Mouse (Mus musculus) heart, embryonic 16.5 days (tissue): ENCODE data around the gene Gm13030. TPM values are rescaled to one million over a fixed set of nuclear protein-coding genes. Genes with fewer than 3 reads are reported as not detected.
"Not testable (repeated sequence)": the region's sequence is repeated elsewhere in the genome, so short reads cannot be mapped to it uniquely, and the experiment has no call there.

Experiments
- ATAC-seq: fragments of 200-750 bp; cut with Nextera tagmentation; replicated peaks from 2 replicates; pipeline ENCODE4 v1.8.0; 2017; ENCODE audit warnings: moderate number of reproducible peaks; ENCODE audit not compliant: insufficient read depth, low FRiP score; ENCODE audit errors: extremely low read depth
- H3K27ac ChIP-seq: fragments of 300-500 bp; sonication (generic); 2 replicates; pipeline ENCODE4 v1.5.1; 2014; ENCODE audit warnings: mild to moderate bottlenecking, low read length, control low read depth, moderate library complexity
- H3K27me3 ChIP-seq: fragments of 300-500 bp; sonication (generic); 2 replicates; pipeline ENCODE4 v1.6.1; 2014; ENCODE audit warnings: low read length, mixed read lengths; ENCODE audit not compliant: control insufficient read depth, insufficient read depth
- H3K36me3 ChIP-seq: fragments of 300-500 bp; sonication (generic); 2 replicates; pipeline ENCODE4 v1.6.1; 2014; ENCODE audit not compliant: control insufficient read depth, insufficient read depth
- H3K4me1 ChIP-seq: fragments of 300-500 bp; sonication (generic); 2 replicates; pipeline ENCODE4 v1.6.1; 2014; ENCODE audit warnings: low read length, mixed read lengths; ENCODE audit not compliant: control insufficient read depth, insufficient read depth
- H3K4me2 ChIP-seq: fragments of 300-500 bp; sonication (generic); 2 replicates; pipeline ENCODE4 v1.6.1; 2014; ENCODE audit warnings: low read depth, mild to moderate bottlenecking, control low read depth, low read length
- H3K4me3 ChIP-seq: fragments of 300-500 bp; sonication (generic); 2 replicates; pipeline ENCODE4 v1.5.1; 2014; ENCODE audit warnings: mild to moderate bottlenecking, control low read depth, low read length
- H3K9ac ChIP-seq: fragments of 300-500 bp; sonication (generic); 2 replicates; pipeline ENCODE4 v1.6.1; 2014; ENCODE audit warnings: low read length, control low read depth
- H3K9me3 ChIP-seq: fragments of 300-500 bp; sonication (generic); replicated peaks from 2 replicates; pipeline ENCODE4 v1.6.1; 2016; ENCODE audit warnings: low read length; ENCODE audit not compliant: control insufficient read depth
- WGBS: fragments of 180-500 bp; shearing (Covaris S2); extraction: QIAGEN DNeasy Blood & Tissue Kit; methylation state at CpG from one replicate; pipeline ENCODE4 v1.1.7; 2014; 5-methylcytosine and 5-hydroxymethylcytosine counted together
- polyA plus RNA-seq: library from polyadenylated mRNA; unstranded; fragments of >200 nt; fragmentation: Nextera tagmentation; extraction: Ambion mirVana; gene quantifications from 2 replicates; pipeline ENCODE4 v1.2.1, GENCODE M21; 2015

Gm13030 gene
- polyA plus RNA-seq, 1 experiment from 2014 or later: not detected

GRCm38 (mm10) chr4:138839806-138840205 lies 34.0 kb downstream of the Gm13030 start:
- H3K27me3 ChIP-seq: no peaks in the 10 kb centered on the region; the same call in 1 of the 2 replicates
- H3K27ac ChIP-seq: no peak overlapping the region
- H3K4me2 ChIP-seq: no peak overlapping the region
- H3K9ac ChIP-seq: no peak overlapping the region
- 69% methylated on average over 6 of the region's 6 CpGs for WGBS
- no peak for ATAC-seq
- H3K36me3 ChIP-seq: no peaks in the 10 kb centered on the region
- no peak overlapping the region for H3K4me3 ChIP-seq
- H3K9me3 ChIP-seq: peaks cover 20% of the 10 kb centered on the region
- no peaks in the 10 kb centered on the region for H3K4me1 ChIP-seq

DNA sequence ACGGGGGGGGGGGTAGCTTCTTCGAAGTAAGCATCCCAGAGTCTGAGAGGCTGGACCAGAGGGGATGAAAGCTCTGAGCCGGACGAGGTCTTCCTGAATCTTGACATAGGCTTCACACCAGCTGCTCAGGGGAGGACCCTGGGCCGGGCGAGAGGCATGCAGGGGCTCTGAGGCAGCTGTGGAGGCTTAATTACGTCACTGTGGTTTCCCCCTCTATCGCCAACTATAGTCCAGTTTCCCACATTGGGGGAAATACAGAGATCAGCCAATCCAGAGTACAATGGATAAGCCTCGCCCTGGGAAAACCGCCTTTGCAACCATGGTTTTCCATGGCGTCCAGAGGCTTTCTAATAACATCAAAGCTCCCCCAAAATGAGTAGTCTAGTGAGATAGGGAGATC lies 46.6 kb downstream of the Gm13030 start:
- peaks cover 8% of the 10 kb centered on the region for H3K9me3 ChIP-seq
- H3K9ac ChIP-seq: no peak overlapping the region
- no peak overlapping the region for H3K4me3 ChIP-seq
- ATAC-seq: no peak
- 41% methylated on average over 11 of the region's 11 CpGs for WGBS
- H3K4me2 ChIP-seq: no peak overlapping the region
- no peak overlapping the region for H3K27ac ChIP-seq
- H3K4me1 ChIP-seq: peaks cover 6% of the 10 kb centered on the region
- peaks cover 45% of the 10 kb centered on the region for H3K27me3 ChIP-seq
- no peaks in the 10 kb centered on the region for H3K36me3 ChIP-seq

- Histone ChIP-seq H3K27me3 (peaks cover 39% of the 10 kb centered on the region), H3K4me3 (no peak overlapping the region), H3K36me3 (no peaks in the 10 kb centered on the region), H3K4me1 (peaks cover 6% of the 10 kb centered on the region), H3K9me3 (peaks cover 8% of the 10 kb centered on the region), H3K4me2 (no peak overlapping the region; the same call in 1 of the 2 replicates), H3K27ac (no peak overlapping the region), H3K9ac (no peak overlapping the region)
- WGBS: 33% methylated on average over 18 of the region's 18 CpGs
- peak; percentile 60; the same call in 1 of the 2 replicates for ATAC-seq
Measured at GRCm38 (mm10) chr4:138825751-138826567, 47.8 kb downstream of the Gm13030 start.

DNA sequence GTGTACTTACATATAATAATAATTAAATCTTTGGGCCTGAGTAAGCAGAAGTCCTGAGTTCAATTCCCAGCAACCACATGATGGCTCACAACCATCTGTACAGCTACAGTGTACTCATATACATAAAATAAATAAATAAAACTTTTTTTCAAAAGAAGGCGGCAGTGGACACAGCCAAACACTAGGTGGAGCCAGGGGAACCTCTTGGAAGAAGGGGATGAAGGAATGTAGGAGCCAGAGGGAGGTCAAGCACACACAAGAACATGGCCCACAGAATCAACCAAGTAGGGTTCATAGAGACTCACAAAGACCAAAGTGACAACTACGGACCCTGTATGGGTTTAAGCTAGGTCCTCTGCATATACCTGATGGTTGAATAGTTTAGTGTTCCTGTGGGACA lies 49.1 kb downstream of the Gm13030 start:
- no peak for ATAC-seq
- H3K27me3 ChIP-seq: peaks cover 37% of the 10 kb centered on the region
- H3K4me1 ChIP-seq: peaks cover 6% of the 10 kb centered on the region
- H3K27ac ChIP-seq: no peak overlapping the region
- no peaks in the 10 kb centered on the region for H3K36me3 ChIP-seq
- H3K4me3 ChIP-seq: no peak overlapping the region
- no peak overlapping the region for H3K4me2 ChIP-seq
- H3K9ac ChIP-seq: no peak overlapping the region
- 87% methylated on average over 2 of the region's 2 CpGs for WGBS
- H3K9me3 ChIP-seq: peaks cover 8% of the 10 kb centered on the region

DNA sequence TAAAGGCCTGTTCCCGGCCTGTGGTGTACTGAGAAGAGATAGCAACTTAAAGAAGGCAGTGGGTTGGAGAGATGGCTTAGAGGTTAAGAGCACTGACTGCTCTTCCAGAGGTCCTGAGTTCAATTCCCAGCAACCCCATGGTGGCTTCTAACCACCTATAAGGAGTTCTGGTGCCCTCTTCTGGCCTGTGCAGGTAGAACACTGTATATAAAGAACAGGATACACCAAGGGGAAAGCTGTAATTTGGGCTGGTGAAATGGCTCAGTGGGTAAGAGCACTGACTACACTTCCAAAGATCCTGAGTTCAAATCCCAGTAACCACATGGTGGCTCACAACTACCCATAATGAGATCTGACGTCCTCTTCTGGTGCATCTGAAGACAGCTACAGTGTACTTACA lies 49.6 kb downstream of the Gm13030 start:
- not testable (repeated sequence) for H3K36me3 ChIP-seq, H3K4me3 ChIP-seq, H3K9ac ChIP-seq, H3K9me3 ChIP-seq, ATAC-seq, H3K4me2 ChIP-seq, H3K27ac ChIP-seq
- 79% methylated on average over 2 of the region's 2 CpGs for WGBS
- Histone ChIP-seq H3K27me3 (peaks cover 33% of the 10 kb centered on the region), H3K4me1 (peaks cover 11% of the 10 kb centered on the region)

GRCm38 (mm10) chr4:138821036-138821435 lies 52.7 kb downstream of the Gm13030 start:
- Histone ChIP-seq H3K4me2 (no peak overlapping the region), H3K9me3 (peaks cover 8% of the 10 kb centered on the region), H3K4me3 (no peak overlapping the region), H3K9ac (no peak overlapping the region), H3K27ac (no peak overlapping the region), H3K36me3 (no peaks in the 10 kb centered on the region), H3K4me1 (peaks cover 14% of the 10 kb centered on the region), H3K27me3 (peaks cover 4% of the 10 kb centered on the region)
- WGBS: 81% methylated on average over 2 of the region's 2 CpGs
- no peak for ATAC-seq

Other genes starting within 250 kb of the Gm13030 start
- 0.08 TPM in 1 of 2 replicates, not detected in the other for gene Vwa5b1, start 238.1 kb downstream of the Gm13030 start, polyA plus RNA-seq
- gene Pla2g2c, start 149.2 kb downstream of the Gm13030 start, polyA plus RNA-seq: 0.17 TPM in 1 of 2 replicates, not detected in the other
- gene Ubxn10, start 136.8 kb downstream of the Gm13030 start, polyA plus RNA-seq: 1.3 and 1.5 TPM in 2 replicates
- 0.07 and 0.15 TPM in 2 replicates for gene Pla2g2f, start 116.3 kb downstream of the Gm13030 start, polyA plus RNA-seq
- 0.12 TPM in 1 of 2 replicates, not detected in the other for gene Pla2g2d, start 98.2 kb downstream of the Gm13030 start, polyA plus RNA-seq
- gene Pla2g5, start 10.5 kb downstream of the Gm13030 start, polyA plus RNA-seq: 2.7 and 3.8 TPM in 2 replicates
- 0.18 TPM in 1 of 2 replicates, not detected in the other for gene Pla2g2e, start 4.0 kb upstream of the Gm13030 start, polyA plus RNA-seq
- 3.0 and 3.3 TPM in 2 replicates for gene Otud3, start 40.0 kb upstream of the Gm13030 start, polyA plus RNA-seq
- gene Rnf186, start 93.1 kb upstream of the Gm13030 start, polyA plus RNA-seq: 0.29 and 0.66 TPM in 2 replicates
- gene Tmco4, start 98.9 kb upstream of the Gm13030 start, polyA plus RNA-seq: 7.0 and 8.3 TPM in 2 replicates
- not detected in 2 replicates for gene Htr6, start 201.6 kb upstream of the Gm13030 start, polyA plus RNA-seq
- gene Nbl1, start 219.0 kb upstream of the Gm13030 start, polyA plus RNA-seq: 25.8 and 28.9 TPM in 2 replicates